Mouse (Mus musculus): Measurements from ENCODE around the gene Arhgdia.
"Not testable (repeated sequence)": the region's sequence is repeated elsewhere in the genome, so short reads cannot be mapped to it uniquely, and the experiment has no call there.

DNA sequence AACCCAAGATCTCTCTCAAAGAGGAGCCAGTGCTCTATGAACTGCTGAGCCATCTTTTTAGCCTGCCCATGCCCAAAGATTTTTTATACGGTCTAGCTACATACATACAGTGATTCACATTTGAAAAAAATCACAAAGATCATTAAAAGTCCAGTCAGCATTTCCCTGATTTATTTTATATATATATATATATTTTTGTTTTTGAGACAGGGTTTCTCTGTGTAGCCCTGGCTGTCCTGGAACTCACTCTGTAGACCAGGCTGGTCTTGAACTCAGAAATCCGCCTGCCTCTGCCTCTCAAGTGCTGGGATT, 1.5 kb upstream of the Arhgdia start:
- not testable (repeated sequence) for TF ChIP-seq POLR2A (IDR thresholded peaks at IDR 0.05; ENCODE audit: extremely low read depth, insufficient read depth, low read length); CTCF (IDR thresholded peaks at IDR 0.05; ENCODE audit: low read depth, low read length)
